Mouse (Mus musculus) MEL (cell line): ENCODE data around the gene Pidd1. TPM values are rescaled to one million over a fixed set of nuclear protein-coding genes. Genes with fewer than 3 reads are reported as not detected.

Experiments
- DNase-seq: peaks from one replicate; pipeline ENCODE4 v3.0.0; 2011; ENCODE audit warnings: low read depth, low spot score
- H3K27ac ChIP-seq: 2 replicates; pipeline ENCODE4 v1.5.1; 2012; ENCODE audit warnings: low read depth, mild to moderate bottlenecking, control low read depth, low read length, moderate library complexity; ENCODE audit not compliant: control insufficient read depth
- H3K27me3 ChIP-seq, 2 experiments: fragments of 150-350 bp in 1 of 2; sonication (generic) in 1 of 2; 2 replicates each; pipeline ENCODE4 v1.6.1; 2012; ENCODE audit warnings: low read length in 2 of 2, mild to moderate bottlenecking in 2 of 2, improper control_type of control experiment in 1 of 2, moderate library complexity in 1 of 2; ENCODE audit not compliant: insufficient read depth in 2 of 2, control insufficient read depth in 1 of 2
- H3K36me3 ChIP-seq, 2 experiments: 2 replicates each; pipeline ENCODE4 v1.6.1; 2012 to 2014; ENCODE audit warnings: low read length in 2 of 2, improper control_type of control experiment in 1 of 2, inconsistent platforms in 1 of 2, mild to moderate bottlenecking in 1 of 2; ENCODE audit not compliant: insufficient read depth in 2 of 2, control insufficient read depth in 1 of 2
- H3K4me1 ChIP-seq, 2 experiments: fragments of 150-350 bp in 1 of 2; sonication (generic) in 1 of 2; 2 replicates each; pipeline ENCODE4 v1.6.1; 2012; ENCODE audit warnings: low read length in 2 of 2, improper control_type of control experiment in 1 of 2, mild to moderate bottlenecking in 1 of 2; ENCODE audit not compliant: insufficient read depth in 2 of 2, control insufficient read depth in 1 of 2
- H3K4me3 ChIP-seq, 2 experiments: fragments of 150-350 bp in 1 of 2; sonication (generic) in 1 of 2; 2 replicates each; pipeline ENCODE4 v1.5.1; 2012; ENCODE audit warnings: low read depth in 2 of 2, low read length in 2 of 2, mild to moderate bottlenecking in 2 of 2, moderate library complexity in 2 of 2, control low read depth in 1 of 2, improper control_type of control experiment in 1 of 2; ENCODE audit not compliant: control insufficient read depth in 1 of 2, insufficient read depth in 1 of 2
- H3K79me2 ChIP-seq: 2 replicates; pipeline ENCODE4 v1.6.1; 2012; ENCODE audit warnings: mild to moderate bottlenecking, low read length, moderate library complexity; ENCODE audit not compliant: control insufficient read depth, poor library complexity, insufficient read depth
- H3K9ac ChIP-seq: 2 replicates; pipeline ENCODE4 v1.6.1; 2012; ENCODE audit warnings: low read depth, mild to moderate bottlenecking, control low read depth, low read length, moderate library complexity; ENCODE audit not compliant: control insufficient read depth, poor library complexity, severe bottlenecking
- H3K9me3 ChIP-seq: fragments of 150-350 bp; sonication (generic); replicated peaks from 2 replicates; pipeline ENCODE4 v1.6.1; 2012; ENCODE audit warnings: mild to moderate bottlenecking, low read length, improper control_type of control experiment, moderate library complexity; ENCODE audit not compliant: insufficient read depth
- CTCF ChIP-seq, 3 experiments: IDR thresholded peaks in 2 of 3; conservative IDR thresholded peaks in 1 of 3; 2 replicates each; pipeline ENCODE4 v1.5.1; 2011 to 2012; ENCODE audit warnings: low read length in 3 of 3, low read depth in 2 of 3, mild to moderate bottlenecking in 2 of 3, improper control_type of control experiment in 1 of 3, inconsistent platforms in 1 of 3, mixed read lengths in 1 of 3, moderate library complexity in 1 of 3; ENCODE audit not compliant: control insufficient read depth in 1 of 3, insufficient read depth in 1 of 3, poor library complexity in 1 of 3, severe bottlenecking in 1 of 3
- ELF1 ChIP-seq: IDR thresholded peaks from 2 replicates; pipeline ENCODE4 v1.6.1; 2014; ENCODE audit warnings: low read depth, mild to moderate bottlenecking, inconsistent platforms, low read length, improper control_type of control experiment, moderate library complexity
- EP300 ChIP-seq, 2 experiments: IDR thresholded peaks; 2 replicates each; pipeline ENCODE4 v1.6.1; 2011; ENCODE audit warnings: improper control_type of control experiment in 2 of 2, low read length in 2 of 2, low read depth in 1 of 2, mild to moderate bottlenecking in 1 of 2
- JUND ChIP-seq: IDR thresholded peaks from 2 replicates; pipeline ENCODE4 v1.6.1; 2011; ENCODE audit warnings: low read depth, mild to moderate bottlenecking, improper control_type of control experiment, low read length
- MAX ChIP-seq: IDR thresholded peaks from 2 replicates; pipeline ENCODE4 v1.6.1; 2011; ENCODE audit warnings: low read length, improper control_type of control experiment
- MEF2A ChIP-seq: IDR thresholded peaks from 2 replicates; pipeline ENCODE4 v1.6.1; 2014; ENCODE audit warnings: low read depth, mild to moderate bottlenecking, inconsistent platforms, low read length, improper control_type of control experiment; ENCODE audit not compliant: poor library complexity, insufficient replicate concordance, severe bottlenecking; ENCODE audit errors: extremely low read depth
- MXI1 ChIP-seq: IDR thresholded peaks from 2 replicates; pipeline ENCODE4 v1.6.1; 2011; ENCODE audit warnings: mild to moderate bottlenecking, low read depth, low read length, improper control_type of control experiment
- MYB ChIP-seq: IDR thresholded peaks from 2 replicates; pipeline ENCODE4 v1.6.1; 2011; ENCODE audit warnings: mild to moderate bottlenecking, low read depth, low read length, improper control_type of control experiment
- POLR2A ChIP-seq, 2 experiments: IDR thresholded peaks; 2 replicates each; pipeline ENCODE4 v1.6.1; 2011 to 2012; ENCODE audit warnings: low read length in 2 of 2, mild to moderate bottlenecking in 2 of 2, control low read depth in 1 of 2, improper control_type of control experiment in 1 of 2, low read depth in 1 of 2, moderate library complexity in 1 of 2; ENCODE audit not compliant: control insufficient read depth in 1 of 2, insufficient read depth in 1 of 2, poor library complexity in 1 of 2
- RAD21 ChIP-seq: IDR thresholded peaks from 2 replicates; pipeline ENCODE4 v1.6.1; 2011; ENCODE audit warnings: mild to moderate bottlenecking, low read depth, low read length, improper control_type of control experiment
- RCOR1 ChIP-seq: IDR thresholded peaks from 2 replicates; pipeline ENCODE4 v1.6.1; 2012; ENCODE audit warnings: low read depth, mild to moderate bottlenecking, inconsistent platforms, low read length, improper control_type of control experiment
- SMC3 ChIP-seq: IDR thresholded peaks from 2 replicates; pipeline ENCODE4 v1.6.1; 2011; ENCODE audit warnings: low read depth, low read length, improper control_type of control experiment
- USF1 ChIP-seq: IDR thresholded peaks from 2 replicates; pipeline ENCODE4 v1.6.1; 2014; ENCODE audit warnings: low read depth, mild to moderate bottlenecking, inconsistent platforms, low read length, improper control_type of control experiment, moderate library complexity
- USF2 ChIP-seq, 2 experiments: IDR thresholded peaks; 2 replicates each; pipeline ENCODE4 v1.6.1; 2011 to 2012; ENCODE audit warnings: improper control_type of control experiment in 2 of 2, low read length in 2 of 2, borderline replicate concordance in 1 of 2, inconsistent platforms in 1 of 2, low read depth in 1 of 2, mild to moderate bottlenecking in 1 of 2; ENCODE audit not compliant: insufficient read depth in 1 of 2
- ZKSCAN1 ChIP-seq: IDR thresholded peaks from 2 replicates; pipeline ENCODE4 v1.6.1; 2012; ENCODE audit warnings: low read depth, mild to moderate bottlenecking, inconsistent platforms, low read length, improper control_type of control experiment, moderate library complexity
- ZMIZ1 ChIP-seq: IDR thresholded peaks from 2 replicates; pipeline ENCODE4 v1.6.1; 2012; ENCODE audit warnings: low read depth, mild to moderate bottlenecking, inconsistent platforms, low read length, improper control_type of control experiment, moderate library complexity
- ZNF384 ChIP-seq: IDR thresholded peaks from 2 replicates; pipeline ENCODE4 v1.6.1; 2012; ENCODE audit warnings: low read depth, mild to moderate bottlenecking, inconsistent platforms, low read length, improper control_type of control experiment
- polyA plus RNA-seq, 2 experiments: library from polyadenylated mRNA; stranded (reverse) in 1 of 2; unstranded in 1 of 2; fragments of >175 nt in 1 of 2; fragments of >200 nt in 1 of 2; gene quantifications; 2 replicates each; pipeline versions ENCODE4 v1.2.1 to v1.2.4; 2012; ENCODE audit warnings: low replicate concordance in 2 of 2, low read depth in 1 of 2; ENCODE audit not compliant: insufficient read length in 2 of 2, insufficient read depth in 1 of 2, missing spikeins in 1 of 2
- total RNA-seq: library from RNA; depleted of rRNA; stranded (reverse); fragments of 300-350 nt; gene quantifications from 2 replicates; pipeline ENCODE4 v1.2.3, GENCODE M21; 2012

The Pidd1 gene
- total and polyA plus RNA-seq, 3 experiments = 6.4 to 27.2 TPM; not detected in 1

GRCm38 (mm10) chr7:141443828-141444237, at the start of gene Pidd1 (continued):
- TF ChIP-seq ZKSCAN1 = no peak

DNA sequence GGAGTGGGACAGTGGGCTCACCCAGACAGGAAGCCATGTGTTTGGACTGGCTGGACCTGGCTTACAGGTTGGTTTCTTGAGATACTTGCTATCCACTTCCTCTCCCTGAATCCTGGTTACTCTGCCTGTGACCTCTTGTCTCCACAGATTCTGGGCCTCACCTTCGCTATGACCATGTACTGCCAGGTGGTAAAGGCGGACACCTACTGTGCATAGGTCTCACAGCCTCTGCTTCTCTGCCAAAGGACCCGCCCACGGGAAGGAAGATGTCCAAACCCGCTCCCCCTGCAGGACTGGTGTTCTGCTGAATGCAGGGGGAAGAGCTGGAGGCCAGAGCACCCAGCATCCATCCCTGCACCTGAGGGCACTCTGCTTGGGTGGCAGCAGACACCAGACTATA, 48.9 kb upstream of the Pidd1 start:
- H3K4me3 ChIP-seq = no peak overlapping the region
- TF ChIP-seq MXI1 = no peak
- TF ChIP-seq EP300 (IDR thresholded peaks at IDR 0.05; ENCODE audit: low read depth in 1 of 2, low read length in 2 of 2) = no peak
- no peak for TF ChIP-seq USF1
- TF ChIP-seq, all 39 proteins: peak for 0
- H3K36me3 ChIP-seq = no peaks in the 10 kb centered on the region; a peak in 1 of 4 replicates
- no peaks in the 10 kb centered on the region for H3K4me1 ChIP-seq
- no peak for DNase-seq
- no peaks in the 10 kb centered on the region for H3K79me2 ChIP-seq
- H3K27me3 ChIP-seq = no peaks in the 10 kb centered on the region
- H3K9ac ChIP-seq = no peak overlapping the region
- no peaks in the 10 kb centered on the region for H3K9me3 ChIP-seq
- no peak overlapping the region for H3K27ac ChIP-seq

- Histone ChIP-seq H3K9ac (no peak overlapping the region), H3K4me3 (no peak overlapping the region), H3K79me2 (no peaks in the 10 kb centered on the region), H3K36me3 (no peaks in the 10 kb centered on the region; a peak in 1 of 4 replicates), H3K4me1 (no peaks in the 10 kb centered on the region), H3K9me3 (no peaks in the 10 kb centered on the region), H3K27ac (no peak overlapping the region), H3K27me3 (no peaks in the 10 kb centered on the region)
- peak; percentile 64 for DNase-seq
- no peak for TF ChIP-seq MEF2A
- peak; percentile 56 for TF ChIP-seq SMC3
- TF ChIP-seq MAX = no peak
- TF ChIP-seq USF2 (IDR thresholded peaks at IDR 0.05; ENCODE audit: borderline replicate concordance in 1 of 2, insufficient read depth in 1 of 2, low read depth in 1 of 2, low read length in 2 of 2) = no peak
- no peak for TF ChIP-seq EP300 (IDR thresholded peaks at IDR 0.05; ENCODE audit: low read depth in 1 of 2, low read length in 2 of 2)
- TF ChIP-seq JUND = no peak
- TF ChIP-seq ZKSCAN1 = no peak
- TF ChIP-seq ZMIZ1 = no peak
- TF ChIP-seq RCOR1 = no peak
- no peak for TF ChIP-seq ELF1
- no peak for TF ChIP-seq MYB
- TF ChIP-seq CTCF (IDR thresholded peaks at IDR 0.05 in 2 of 3, conservative IDR thresholded peaks at IDR 0.05 in 1 of 3; ENCODE audit: control insufficient read depth in 1 of 3, insufficient read depth in 1 of 3, low read depth in 2 of 3, low read length in 3 of 3, poor library complexity in 1 of 3, severe bottlenecking in 1 of 3) = peak; percentile 30 to 64 (median 43)
- no peak for TF ChIP-seq ZNF384
- 0 out of 4 replicates have a peak, but pooled peaks of 1 of the 2 experiments have one; percentile 3 for TF ChIP-seq POLR2A (IDR thresholded peaks at IDR 0.05; ENCODE audit: control insufficient read depth in 1 of 2, insufficient read depth in 1 of 2, low read depth in 1 of 2, low read length in 2 of 2, poor library complexity in 1 of 2)
- no peak; the same call in 1 of the 2 replicates for TF ChIP-seq RAD21
Observed at GRCm38 (mm10) chr7:141491151-141491550, 47.3 kb upstream of the Pidd1 start.
